In the genomic region with DNA sequence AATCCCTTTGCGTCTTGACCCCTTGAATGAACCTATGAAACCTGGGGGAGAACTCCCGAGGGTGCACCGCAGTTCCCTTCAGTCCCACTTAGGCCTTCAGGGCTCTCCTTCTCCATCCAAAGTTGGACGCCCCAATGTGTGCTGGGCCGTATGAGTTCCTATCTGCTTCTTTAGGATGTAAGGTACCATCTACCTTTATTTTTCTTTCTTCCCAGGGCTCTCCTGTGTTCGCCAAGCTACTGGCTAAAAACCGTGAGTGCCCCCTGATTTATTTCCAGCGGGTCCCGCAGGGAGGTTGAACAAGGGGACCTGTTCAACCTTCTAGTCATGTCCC, we compare ENCODE assay signal across 7 mouse cellular contexts. TPM values are rescaled to one million over a fixed set of nuclear protein-coding genes. Genes with fewer than 3 reads are reported as not detected.
DNase-seq lines count a peak whose midpoint lies in the region; ATAC-seq lines count a peak whose summit lies in the region.

No protein-coding gene starts in this region.

- H3K9me3 ChIP-seq in lung, embryonic 15.5 days, result no peaks in the 10 kb centered on the region
- H3K9me3 ChIP-seq in forebrain, embryonic 13.5 days (replicated peaks), result no peaks in the 10 kb centered on the region
- no peaks in the 10 kb centered on the region for H3K9me3 ChIP-seq in limb, embryonic 15.5 days
- H3K9me3 ChIP-seq in stomach, embryonic 15.5 days, result no peaks in the 10 kb centered on the region

- H3K4me2 ChIP-seq in lung, embryonic 15.5 days, result peak overlapping the region; percentile 90
- H3K4me2 ChIP-seq in forebrain, embryonic 13.5 days, result peak overlapping the region; percentile 78
- peak overlapping the region; percentile 81 for H3K4me2 ChIP-seq in limb, embryonic 15.5 days
- peak overlapping the region; percentile 79 for H3K4me2 ChIP-seq in stomach, embryonic 15.5 days

- WGBS in lung, embryonic 15.5 days, result 9% methylated on average over 9 of the region's 9 CpGs
- 5% methylated on average over 9 of the region's 9 CpGs for WGBS in forebrain, embryonic 13.5 days
- WGBS in limb, embryonic 15.5 days, result 8% methylated on average over 9 of the region's 9 CpGs
- 12% methylated on average over 9 of the region's 9 CpGs for WGBS in stomach, embryonic 15.5 days

- no peaks in the 10 kb centered on the region for H3K27me3 ChIP-seq in lung, embryonic 15.5 days
- no peaks in the 10 kb centered on the region for H3K27me3 ChIP-seq in forebrain, embryonic 13.5 days
- no peaks in the 10 kb centered on the region for H3K27me3 ChIP-seq in limb, embryonic 15.5 days
- H3K27me3 ChIP-seq in stomach, embryonic 15.5 days (replicated peaks), result no peaks in the 10 kb centered on the region

- H3K4me3 ChIP-seq in lung, embryonic 15.5 days, result peak overlapping the region; percentile 53
- peak overlapping the region; percentile 69 for H3K4me3 ChIP-seq in forebrain, embryonic 13.5 days
- H3K4me3 ChIP-seq in limb, embryonic 15.5 days, result peak overlapping the region; percentile 69
- peak overlapping the region; percentile 59 for H3K4me3 ChIP-seq in stomach, embryonic 15.5 days (replicated peaks)

- H3K9ac ChIP-seq in lung, embryonic 15.5 days, result peak overlapping the region; percentile 58; the same call in 1 of the 2 replicates
- peak overlapping the region; percentile 86 for H3K9ac ChIP-seq in forebrain, embryonic 13.5 days
- H3K9ac ChIP-seq in limb, embryonic 15.5 days, result no peak overlapping the region
- H3K9ac ChIP-seq in stomach, embryonic 15.5 days, result no peak overlapping the region

- no peak for DNase-seq in lung, postnatal 10 days
- DNase-seq in thymus, postnatal 4 days, result no peak
- DNase-seq in urinary bladder, postnatal 10 days (ENCODE audit: low spot score), result no peak

- H3K4me1 ChIP-seq in lung, embryonic 15.5 days, result peaks cover 31% of the 10 kb centered on the region
- peaks cover 28% of the 10 kb centered on the region for H3K4me1 ChIP-seq in forebrain, embryonic 13.5 days
- peaks cover 20% of the 10 kb centered on the region for H3K4me1 ChIP-seq in limb, embryonic 15.5 days
- peaks cover 4% of the 10 kb centered on the region for H3K4me1 ChIP-seq in stomach, embryonic 15.5 days

- ATAC-seq in lung, embryonic 15.5 days (ENCODE audit: borderline replicate concordance, extremely low read depth, low FRiP score, low TSS enrichment), result no peak
- no peak for ATAC-seq in forebrain, embryonic 13.5 days
- ATAC-seq in limb, embryonic 15.5 days (ENCODE audit: insufficient number of reproducible peaks, low FRiP score, low TSS enrichment, low read depth), result no peak
- ATAC-seq in stomach, embryonic 15.5 days (ENCODE audit: insufficient read depth, low FRiP score, low read depth), result no peak

- no peaks in the 10 kb centered on the region for H3K36me3 ChIP-seq in lung, embryonic 15.5 days
- no peaks in the 10 kb centered on the region for H3K36me3 ChIP-seq in forebrain, embryonic 13.5 days (ENCODE audit: poor library complexity, severe bottlenecking)
- no peaks in the 10 kb centered on the region for H3K36me3 ChIP-seq in limb, embryonic 15.5 days
- H3K36me3 ChIP-seq in stomach, embryonic 15.5 days, result no peaks in the 10 kb centered on the region

- no peak overlapping the region for H3K27ac ChIP-seq in lung, embryonic 15.5 days
- no peak overlapping the region for H3K27ac ChIP-seq in forebrain, embryonic 13.5 days
- no peak overlapping the region for H3K27ac ChIP-seq in limb, embryonic 15.5 days
- no peak overlapping the region for H3K27ac ChIP-seq in stomach, embryonic 15.5 days

RNA-seq across cellular contexts. Expression of a gene that starts 0.9 kb away (rescaled TPM):
- 8.6 and 10.4 TPM in 2 replicates for polyA plus RNA-seq in lung, embryonic 15.5 days (2015; fragmentation: Nextera tagmentation; extraction: Ambion mirVana)
- polyA plus RNA-seq in forebrain, embryonic 13.5 days (2015; fragmentation: Nextera tagmentation; extraction: Ambion mirVana), result 9.2 and 9.7 TPM in 2 replicates
- 7.6 and 8.7 TPM in 2 replicates for polyA plus RNA-seq in limb, embryonic 15.5 days (2015; fragmentation: Nextera tagmentation; extraction: Ambion mirVana)
- 9.5 and 10.1 TPM in 2 replicates for polyA plus RNA-seq in stomach, embryonic 15.5 days (2015; fragmentation: Nextera tagmentation; extraction: Ambion mirVana)

RNA-seq across cellular contexts. Expression of a gene that starts 18.4 kb away (rescaled TPM):
- polyA plus RNA-seq in lung, embryonic 15.5 days (2015; fragmentation: Nextera tagmentation; extraction: Ambion mirVana), result 16.4 and 17.5 TPM in 2 replicates
- 148 and 161 TPM in 2 replicates for polyA plus RNA-seq in forebrain, embryonic 13.5 days (2015; fragmentation: Nextera tagmentation; extraction: Ambion mirVana)
- 8.4 and 10.0 TPM in 2 replicates for polyA plus RNA-seq in limb, embryonic 15.5 days (2015; fragmentation: Nextera tagmentation; extraction: Ambion mirVana)
- polyA plus RNA-seq in stomach, embryonic 15.5 days (2015; fragmentation: Nextera tagmentation; extraction: Ambion mirVana), result 20.3 and 23.9 TPM in 2 replicates

RNA-seq across cellular contexts. Expression of a gene that starts 27.7 kb away (rescaled TPM):
- 4.8 and 5.6 TPM in 2 replicates for polyA plus RNA-seq in lung, embryonic 15.5 days (2015; fragmentation: Nextera tagmentation; extraction: Ambion mirVana)
- 4.7 and 4.8 TPM in 2 replicates for polyA plus RNA-seq in forebrain, embryonic 13.5 days (2015; fragmentation: Nextera tagmentation; extraction: Ambion mirVana)
- 1.6 and 2.2 TPM in 2 replicates for polyA plus RNA-seq in limb, embryonic 15.5 days (2015; fragmentation: Nextera tagmentation; extraction: Ambion mirVana)
- 6.3 and 8.2 TPM in 2 replicates for polyA plus RNA-seq in stomach, embryonic 15.5 days (2015; fragmentation: Nextera tagmentation; extraction: Ambion mirVana)

RNA-seq across cellular contexts. Expression of a gene that starts 43.6 kb away (rescaled TPM):
- polyA plus RNA-seq in lung, embryonic 15.5 days (2015; fragmentation: Nextera tagmentation; extraction: Ambion mirVana), result not detected in 2 replicates
- polyA plus RNA-seq in forebrain, embryonic 13.5 days (2015; fragmentation: Nextera tagmentation; extraction: Ambion mirVana), result not detected in 2 replicates
- not detected in 2 replicates for polyA plus RNA-seq in limb, embryonic 15.5 days (2015; fragmentation: Nextera tagmentation; extraction: Ambion mirVana)
- polyA plus RNA-seq in stomach, embryonic 15.5 days (2015; fragmentation: Nextera tagmentation; extraction: Ambion mirVana), result 0.15 TPM in 1 of 2 replicates, not detected in the other

RNA-seq across cellular contexts. Expression of a gene that starts 46.3 kb away (rescaled TPM):
- 8.7 and 9.5 TPM in 2 replicates for polyA plus RNA-seq in lung, embryonic 15.5 days (2015; fragmentation: Nextera tagmentation; extraction: Ambion mirVana)
- polyA plus RNA-seq in forebrain, embryonic 13.5 days (2015; fragmentation: Nextera tagmentation; extraction: Ambion mirVana), result 18.8 and 21.6 TPM in 2 replicates
- 5.5 and 5.7 TPM in 2 replicates for polyA plus RNA-seq in limb, embryonic 15.5 days (2015; fragmentation: Nextera tagmentation; extraction: Ambion mirVana)
- 8.7 and 10.0 TPM in 2 replicates for polyA plus RNA-seq in stomach, embryonic 15.5 days (2015; fragmentation: Nextera tagmentation; extraction: Ambion mirVana)

Comparison
In these comparisons a context has a peak if more than half of its experiments do, and no peak if none do; other contexts are left out.
1. H3K9ac ChIP-seq: peak in lung, embryonic 15.5 days (single experiment) and forebrain, embryonic 13.5 days (single experiment); none in limb, embryonic 15.5 days (single experiment) and stomach, embryonic 15.5 days (single experiment).
2. Peak in every context shown above with its lines, with median percentiles within 50 percentile points of each other: H3K4me2 ChIP-seq and H3K4me3 ChIP-seq.